Mouse (Mus musculus): ENCODE measurements around the gene Zfp787. TPM values are rescaled to one million over a fixed set of nuclear protein-coding genes. Genes with fewer than 3 reads are reported as not detected.
A peak's percentile ranks its signal among the peaks of the same experiment; 100 is the strongest.

Zfp787 gene
- polyA plus RNA-seq, 2 experiments, result 14.4 to 45.9 TPM

DNA sequence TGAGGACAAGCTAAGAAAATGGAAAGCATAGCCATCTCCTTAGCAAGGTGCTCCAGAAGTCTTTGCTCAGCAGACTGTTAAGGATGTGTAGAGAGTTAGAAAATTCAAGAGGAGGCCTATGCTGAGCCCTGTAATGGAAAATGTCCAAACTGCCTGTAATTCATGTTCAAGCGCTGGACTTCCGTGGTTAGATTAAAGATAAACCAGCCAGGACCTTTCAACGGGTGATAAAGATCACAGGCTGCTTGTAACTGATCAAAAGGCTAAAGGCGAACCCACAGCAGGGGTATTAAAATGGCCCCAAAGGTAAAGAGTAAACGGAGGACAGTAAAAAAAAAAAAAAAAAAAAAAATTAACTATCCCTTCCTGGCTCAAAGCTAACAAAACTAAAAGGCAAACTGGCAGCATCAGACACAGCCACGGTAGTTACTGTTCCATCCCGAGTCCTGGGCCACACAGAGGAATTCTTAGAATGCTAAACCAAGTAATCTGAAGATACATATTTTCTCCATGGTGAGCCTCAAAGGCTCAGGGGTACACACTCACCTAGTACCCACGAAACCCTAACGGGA, 1.2 kb upstream of the Zfp787 start:
- 44% methylated on average over 9 of the region's 9 CpGs for WGBS

DNA sequence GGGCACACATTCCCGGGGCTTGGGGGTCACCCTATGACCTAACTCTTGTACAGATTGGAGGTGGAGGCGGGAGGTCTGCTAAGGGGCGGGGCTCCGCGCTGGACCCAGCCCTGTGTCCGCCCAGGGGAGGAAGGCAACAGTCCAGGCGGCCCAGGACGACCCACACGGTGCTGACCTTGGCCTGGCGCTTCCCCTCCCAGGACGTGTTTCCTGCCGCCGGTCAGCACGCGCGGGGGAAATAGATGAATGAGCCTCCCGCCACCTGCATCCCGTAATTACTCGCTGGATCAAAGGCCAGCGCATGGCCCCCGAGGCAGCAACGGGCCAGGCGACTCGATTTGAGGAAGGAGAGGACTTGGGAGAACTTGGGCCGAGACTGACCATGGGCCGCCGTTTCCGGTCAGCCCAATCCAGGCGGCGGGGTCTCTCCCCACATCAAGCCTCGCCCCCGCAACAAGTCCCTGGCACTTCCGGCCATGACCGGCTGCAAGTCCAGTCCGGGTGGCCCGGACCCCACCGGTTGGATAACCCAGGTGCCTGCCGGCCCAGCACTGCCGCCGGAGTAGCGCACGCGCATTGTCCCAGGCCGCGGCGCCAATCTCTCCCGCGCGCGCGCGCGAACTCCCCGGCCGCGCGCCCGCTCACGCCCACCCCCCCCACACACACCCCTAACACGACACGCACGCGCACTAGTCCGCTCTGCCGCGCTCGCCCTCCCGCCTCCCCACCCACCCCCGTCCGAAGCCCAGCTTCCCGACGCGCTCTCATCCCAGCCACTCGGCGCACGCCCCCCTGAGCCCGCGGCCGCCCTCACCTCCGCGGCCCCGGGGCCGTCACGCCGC, 545 bp downstream of the Zfp787 start:
- peak; percentile 30; the same call in 1 of the 2 replicates for TF ChIP-seq POLR2A (IDR thresholded peaks at IDR 0.05; ENCODE audit: borderline replicate concordance, extremely low read depth, insufficient read depth, insufficient read length)
- Histone ChIP-seq H3K36me3 (ENCODE audit: control insufficient read depth, insufficient read depth, low read length) (no peaks in the 10 kb centered on the region), H3K27ac (replicated peaks; ENCODE audit: low read depth, low read length) (peak overlapping the region; percentile 89), H3K4me2 (replicated peaks; ENCODE audit: low read depth, low read length, severe bottlenecking) (peak overlapping the region; percentile 92), H3K27me3 (ENCODE audit: control insufficient read depth, insufficient read depth, low read length) (no peaks in the 10 kb centered on the region), H3K4me1 (ENCODE audit: control insufficient read depth, insufficient read depth, low read length) (peaks cover 11% of the 10 kb centered on the region), H3K4me3 (replicated peaks; ENCODE audit: low read length) (peak overlapping the region; percentile 81), H3K9me3 (ENCODE audit: control insufficient read depth, low read length) (no peaks in the 10 kb centered on the region), H3K9ac (ENCODE audit: low read depth, low read length, severe bottlenecking) (peak overlapping the region; percentile 91)
- WGBS, result 0% methylated on average over 36 of the region's 85 CpGs
- peak; percentile 87 for DNase-seq (ENCODE audit: low spot score)
- peak; percentile 70 for ATAC-seq (ENCODE audit: low FRiP score, low read depth)

More for the DNA sequence above, 1.2 kb upstream of the Zfp787 start:
- H3K9me3 ChIP-seq (ENCODE audit: control insufficient read depth, low read length), result no peaks in the 10 kb centered on the region
- TF ChIP-seq POLR2A (IDR thresholded peaks at IDR 0.05; ENCODE audit: borderline replicate concordance, extremely low read depth, insufficient read depth, insufficient read length), result no peak
- H3K4me2 ChIP-seq (replicated peaks; ENCODE audit: low read depth, low read length, severe bottlenecking), result peak overlapping the region; percentile 63
- peaks cover 11% of the 10 kb centered on the region for H3K4me1 ChIP-seq (ENCODE audit: control insufficient read depth, insufficient read depth, low read length)
- peak overlapping the region; percentile 81 for H3K4me3 ChIP-seq (replicated peaks; ENCODE audit: low read length)
- H3K27me3 ChIP-seq (ENCODE audit: control insufficient read depth, insufficient read depth, low read length), result no peaks in the 10 kb centered on the region
- no peak for ATAC-seq (ENCODE audit: low FRiP score, low read depth)
- H3K27ac ChIP-seq (replicated peaks; ENCODE audit: low read depth, low read length), result no peak overlapping the region
- no peak for DNase-seq (ENCODE audit: low spot score)
- H3K9ac ChIP-seq (ENCODE audit: low read depth, low read length, severe bottlenecking), result peak overlapping the region; percentile 91; the same call in 1 of the 2 replicates
- no peaks in the 10 kb centered on the region for H3K36me3 ChIP-seq (ENCODE audit: control insufficient read depth, insufficient read depth, low read length)

GRCm38 (mm10) chr7:6154164-6154563, 1.6 kb downstream of the Zfp787 start:
- no peak overlapping the region for H3K27ac ChIP-seq (replicated peaks; ENCODE audit: low read depth, low read length)
- H3K9ac ChIP-seq (ENCODE audit: low read depth, low read length, severe bottlenecking), result no peak overlapping the region
- H3K4me2 ChIP-seq (replicated peaks; ENCODE audit: low read depth, low read length, severe bottlenecking), result peak overlapping the region; percentile 92
- no peak for DNase-seq (ENCODE audit: low spot score)
- H3K27me3 ChIP-seq (ENCODE audit: control insufficient read depth, insufficient read depth, low read length), result no peaks in the 10 kb centered on the region
- H3K4me1 ChIP-seq (ENCODE audit: control insufficient read depth, insufficient read depth, low read length), result peaks cover 11% of the 10 kb centered on the region
- WGBS, result 76% methylated on average over 5 of the region's 5 CpGs
- H3K36me3 ChIP-seq (ENCODE audit: control insufficient read depth, insufficient read depth, low read length), result no peaks in the 10 kb centered on the region
- H3K9me3 ChIP-seq (ENCODE audit: control insufficient read depth, low read length), result no peaks in the 10 kb centered on the region
- TF ChIP-seq POLR2A (IDR thresholded peaks at IDR 0.05; ENCODE audit: borderline replicate concordance, extremely low read depth, insufficient read depth, insufficient read length), result no peak
- H3K4me3 ChIP-seq (replicated peaks; ENCODE audit: low read length), result peak overlapping the region; percentile 81; the same call in 1 of the 2 replicates
- ATAC-seq (ENCODE audit: low FRiP score, low read depth), result no peak

GRCm38 (mm10) chr7:6153131-6153530, 2.7 kb downstream of the Zfp787 start:
- H3K36me3 ChIP-seq (ENCODE audit: control insufficient read depth, insufficient read depth, low read length), result no peaks in the 10 kb centered on the region
- 85% methylated on average over 3 of the region's 3 CpGs for WGBS
- no peak overlapping the region for H3K4me3 ChIP-seq (replicated peaks; ENCODE audit: low read length)
- DNase-seq (ENCODE audit: low spot score), result no peak
- no peaks in the 10 kb centered on the region for H3K27me3 ChIP-seq (ENCODE audit: control insufficient read depth, insufficient read depth, low read length)
- ATAC-seq (ENCODE audit: low FRiP score, low read depth), result no peak
- H3K4me2 ChIP-seq (replicated peaks; ENCODE audit: low read depth, low read length, severe bottlenecking), result no peak overlapping the region
- H3K9me3 ChIP-seq (ENCODE audit: control insufficient read depth, low read length), result no peaks in the 10 kb centered on the region
- no peak for TF ChIP-seq POLR2A (IDR thresholded peaks at IDR 0.05; ENCODE audit: borderline replicate concordance, extremely low read depth, insufficient read depth, insufficient read length)
- H3K9ac ChIP-seq (ENCODE audit: low read depth, low read length, severe bottlenecking), result no peak overlapping the region
- H3K4me1 ChIP-seq (ENCODE audit: control insufficient read depth, insufficient read depth, low read length), result peaks cover 11% of the 10 kb centered on the region
- H3K27ac ChIP-seq (replicated peaks; ENCODE audit: low read depth, low read length), result no peak overlapping the region

- Histone ChIP-seq H3K4me1 (ENCODE audit: control insufficient read depth, insufficient read depth, low read length) (peaks cover 14% of the 10 kb centered on the region), H3K27me3 (ENCODE audit: control insufficient read depth, insufficient read depth, low read length) (no peaks in the 10 kb centered on the region), H3K36me3 (ENCODE audit: control insufficient read depth, insufficient read depth, low read length) (no peaks in the 10 kb centered on the region), H3K9me3 (ENCODE audit: control insufficient read depth, low read length) (no peaks in the 10 kb centered on the region), H3K9ac (ENCODE audit: low read depth, low read length, severe bottlenecking) (no peak overlapping the region), H3K27ac (replicated peaks; ENCODE audit: low read depth, low read length) (no peak overlapping the region), H3K4me2 (replicated peaks; ENCODE audit: low read depth, low read length, severe bottlenecking) (no peak overlapping the region), H3K4me3 (replicated peaks; ENCODE audit: low read length) (no peak overlapping the region)
- TF ChIP-seq POLR2A (IDR thresholded peaks at IDR 0.05; ENCODE audit: borderline replicate concordance, extremely low read depth, insufficient read depth, insufficient read length), result no peak
- DNase-seq (ENCODE audit: low spot score) (no peak), ATAC-seq (ENCODE audit: low FRiP score, low read depth) (no peak)
- 84% methylated on average over 3 of the region's 3 CpGs for WGBS
These were observed 3.8 kb downstream of the Zfp787 start for GRCm38 (mm10) chr7:6152036-6152435.
